Mouse (Mus musculus): ENCODE results near the gene Pknox1.

DNA sequence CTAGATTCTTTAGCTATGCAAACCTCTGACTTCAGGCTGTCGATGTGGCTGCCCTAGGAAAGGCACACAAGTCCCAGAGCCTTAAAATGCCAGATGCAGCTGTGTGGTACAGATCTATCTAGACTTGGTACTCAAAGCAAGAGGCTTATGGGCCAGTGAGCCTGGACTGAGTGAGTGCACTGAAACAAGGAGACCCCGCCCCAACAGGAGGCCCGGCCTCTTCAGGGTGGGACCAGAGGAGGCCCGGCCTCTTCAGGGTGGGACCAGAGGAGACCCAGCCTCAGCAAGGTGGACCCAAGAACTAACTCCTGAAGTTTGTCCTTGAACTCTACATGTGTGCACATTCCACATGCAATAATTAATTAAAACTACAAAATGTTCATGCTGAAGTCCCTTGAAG, 78.4 kb downstream of the Pknox1 start:
- TF ChIP-seq EP300 (optimal IDR thresholded peaks at IDR 0.05) = no peak
- TF ChIP-seq CTCF (IDR thresholded peaks at IDR 0.05; ENCODE audit: low read depth) = no peak

Data from stomach, postnatal 0 days (tissue).